Mouse (Mus musculus): ENCODE measurements at regions not wholly inside any gene's neighbourhood (a gene's known extent, or its start where the extent isn't known, plus 50 kb on each side); places are given as distances from the start of the nearest gene placed in this dataset.

DNA sequence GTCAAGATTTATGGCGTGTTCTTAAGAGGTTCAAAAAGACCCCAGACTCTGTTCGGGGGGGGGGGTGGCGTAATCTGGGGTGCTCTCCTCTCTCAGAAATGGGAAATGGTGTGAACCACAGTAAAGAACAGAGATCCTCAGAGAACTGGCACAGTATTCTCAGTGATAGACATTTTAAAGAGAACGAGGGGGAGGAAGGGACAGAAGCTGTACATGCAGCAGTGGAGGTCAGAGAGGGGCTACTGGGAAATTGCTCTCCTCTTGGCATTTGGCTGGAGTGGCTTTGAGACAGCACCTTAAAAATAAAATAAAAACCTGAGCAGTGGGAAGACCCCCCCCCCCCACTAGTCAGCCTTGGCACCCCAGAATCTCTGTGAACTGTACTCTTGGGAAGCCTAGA is 210.6 kb upstream of the Bmp2 start:
- Histone ChIP-seq H3K27me3 (replicated peaks; ENCODE audit: control insufficient read depth, insufficient read depth, low read length) (no peaks in the 10 kb centered on the region), H3K36me3 (ENCODE audit: control insufficient read depth, insufficient read depth) (no peaks in the 10 kb centered on the region), H3K4me1 (replicated peaks; ENCODE audit: control insufficient read depth, insufficient read depth, low read length) (no peaks in the 10 kb centered on the region), H3K4me3 (ENCODE audit: low read depth, low read length) (no peak overlapping the region), H3K4me2 (replicated peaks; ENCODE audit: low read depth) (no peak overlapping the region), H3K9me3 (ENCODE audit: control insufficient read depth) (no peaks in the 10 kb centered on the region), H3K9ac (ENCODE audit: low read depth, low read length) (no peak overlapping the region), H3K27ac (ENCODE audit: low read depth, low read length) (no peak overlapping the region)
- ATAC-seq, result no peak
- no peak for TF ChIP-seq CTCF (IDR thresholded peaks at IDR 0.05; ENCODE audit: low read depth)
- WGBS, result 69% methylated on average over 4 of the region's 4 CpGs

DNA sequence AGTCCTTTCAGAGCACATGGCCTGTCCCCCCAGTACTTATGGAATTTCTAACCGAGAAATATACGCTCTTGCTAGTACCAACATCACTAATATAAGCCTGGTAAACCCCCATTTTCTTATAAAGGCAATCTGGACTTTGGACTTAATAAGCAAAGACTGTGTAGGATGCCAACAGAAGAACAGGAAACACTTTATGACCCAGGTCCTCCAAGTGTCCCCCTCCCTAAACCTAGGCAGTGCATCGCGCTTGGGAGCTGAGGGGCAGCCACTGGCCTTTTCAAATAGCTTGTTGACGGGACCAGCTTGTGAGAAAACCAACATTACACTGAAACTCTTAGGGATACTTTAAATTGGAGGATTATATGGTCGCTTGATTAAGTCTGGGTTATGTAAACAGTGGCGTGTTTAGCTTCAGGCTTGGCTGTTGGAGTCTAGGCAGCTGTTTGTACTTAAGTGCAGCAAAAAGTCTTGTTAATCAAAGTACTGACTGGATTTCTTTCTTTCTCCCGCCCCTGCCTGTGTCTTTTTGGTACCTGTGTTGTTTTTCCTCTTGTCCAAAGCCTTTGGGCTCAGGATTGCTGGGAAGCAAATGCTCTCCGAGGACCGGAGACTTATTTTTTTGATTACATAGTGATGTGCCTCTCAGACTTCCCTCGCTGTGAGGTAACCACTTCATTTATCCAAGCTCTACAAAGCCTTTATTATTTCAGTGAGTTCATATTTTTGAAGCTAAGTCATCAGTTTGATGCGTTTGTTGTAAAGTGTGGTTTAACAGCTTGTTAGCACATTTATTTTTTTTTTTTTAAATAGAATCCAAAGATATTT is 205.8 kb upstream of the Bmp2 start:
- Histone ChIP-seq H3K9me3 (ENCODE audit: control insufficient read depth) (no peaks in the 10 kb centered on the region), H3K27me3 (replicated peaks; ENCODE audit: control insufficient read depth, insufficient read depth, low read length) (no peaks in the 10 kb centered on the region), H3K27ac (ENCODE audit: low read depth, low read length) (no peak overlapping the region), H3K4me1 (replicated peaks; ENCODE audit: control insufficient read depth, insufficient read depth, low read length) (no peaks in the 10 kb centered on the region), H3K4me2 (replicated peaks; ENCODE audit: low read depth) (no peak overlapping the region), H3K9ac (ENCODE audit: low read depth, low read length) (no peak overlapping the region), H3K4me3 (ENCODE audit: low read depth, low read length) (no peak overlapping the region), H3K36me3 (ENCODE audit: control insufficient read depth, insufficient read depth) (no peaks in the 10 kb centered on the region)
- ATAC-seq, result no peak
- WGBS, result 32% methylated on average over 12 of the region's 12 CpGs
- TF ChIP-seq CTCF (IDR thresholded peaks at IDR 0.05; ENCODE audit: low read depth), result no peak

DNA sequence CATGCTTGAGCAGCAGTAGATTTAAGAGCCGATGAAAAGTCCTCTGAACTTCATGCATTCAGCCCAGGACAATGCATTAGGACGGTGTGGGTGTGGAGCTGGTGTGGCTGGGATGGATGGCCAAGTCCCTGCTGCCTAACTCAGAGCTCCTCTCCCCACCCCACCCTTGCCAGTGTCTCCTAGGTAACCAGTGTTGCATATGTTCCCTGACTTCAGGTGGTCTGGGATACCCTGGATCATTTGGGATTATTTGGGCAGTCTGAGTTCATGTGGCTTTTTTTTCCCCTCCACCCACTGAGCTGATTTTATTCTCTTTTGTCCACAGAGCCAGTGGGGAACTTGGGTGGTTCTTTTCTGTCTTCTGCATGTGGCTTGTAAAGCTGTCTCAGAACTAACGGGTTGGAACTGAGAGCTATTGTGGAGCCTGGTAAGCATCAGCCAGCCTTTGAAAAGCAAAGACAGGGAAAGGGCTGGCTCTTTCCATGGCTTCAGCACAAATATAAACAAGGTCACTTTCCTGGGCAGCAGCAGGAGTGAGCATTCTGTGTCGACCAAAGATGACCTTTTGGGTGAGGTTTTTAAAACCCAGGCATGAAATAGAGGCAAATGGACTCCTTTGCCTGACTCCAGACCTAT is 205.1 kb upstream of the Bmp2 start:
- H3K27ac ChIP-seq (ENCODE audit: low read depth, low read length), result no peak overlapping the region
- H3K9ac ChIP-seq (ENCODE audit: low read depth, low read length), result no peak overlapping the region
- H3K4me3 ChIP-seq (ENCODE audit: low read depth, low read length), result no peak overlapping the region
- H3K9me3 ChIP-seq (ENCODE audit: control insufficient read depth), result no peaks in the 10 kb centered on the region
- ATAC-seq, result no peak
- H3K36me3 ChIP-seq (ENCODE audit: control insufficient read depth, insufficient read depth), result no peaks in the 10 kb centered on the region
- H3K4me1 ChIP-seq (replicated peaks; ENCODE audit: control insufficient read depth, insufficient read depth, low read length), result no peaks in the 10 kb centered on the region
- no peak for TF ChIP-seq CTCF (IDR thresholded peaks at IDR 0.05; ENCODE audit: low read depth)
- no peak overlapping the region for H3K4me2 ChIP-seq (replicated peaks; ENCODE audit: low read depth)
- H3K27me3 ChIP-seq (replicated peaks; ENCODE audit: control insufficient read depth, insufficient read depth, low read length), result no peaks in the 10 kb centered on the region
- WGBS, result 34% methylated on average over 4 of the region's 4 CpGs

DNA sequence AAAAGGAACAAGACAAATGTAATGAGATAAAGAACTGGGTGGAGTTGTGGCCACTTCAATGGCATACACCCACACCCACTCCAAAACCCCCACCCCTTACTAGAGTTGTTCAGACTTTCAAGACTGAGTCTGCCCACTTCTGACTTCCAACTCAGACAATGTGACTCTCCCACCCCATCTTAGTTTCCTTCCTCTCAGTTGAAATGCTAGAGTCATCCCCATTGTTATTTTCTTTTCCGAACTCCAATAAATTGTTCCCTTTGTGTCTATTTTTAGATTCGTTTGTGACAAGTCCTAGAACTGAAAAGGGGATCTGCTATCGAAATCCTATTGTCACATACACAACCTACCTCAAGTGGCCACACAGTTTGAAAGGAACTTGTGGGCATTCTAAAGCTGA is 200.7 kb upstream of the Bmp2 start:
- Histone ChIP-seq H3K4me3 (ENCODE audit: low read depth, low read length) (no peak overlapping the region), H3K36me3 (ENCODE audit: control insufficient read depth, insufficient read depth) (no peaks in the 10 kb centered on the region), H3K9ac (ENCODE audit: low read depth, low read length) (no peak overlapping the region), H3K4me1 (replicated peaks; ENCODE audit: control insufficient read depth, insufficient read depth, low read length) (no peaks in the 10 kb centered on the region), H3K4me2 (replicated peaks; ENCODE audit: low read depth) (no peak overlapping the region), H3K27me3 (replicated peaks; ENCODE audit: control insufficient read depth, insufficient read depth, low read length) (no peaks in the 10 kb centered on the region), H3K27ac (ENCODE audit: low read depth, low read length) (no peak overlapping the region), H3K9me3 (ENCODE audit: control insufficient read depth) (no peaks in the 10 kb centered on the region)
- WGBS, result 80% methylated on average over 3 of the region's 3 CpGs
- no peak for TF ChIP-seq CTCF (IDR thresholded peaks at IDR 0.05; ENCODE audit: low read depth)
- ATAC-seq, result no peak

GRCm38 (mm10) chr2:133352800-133353199 is 199.2 kb upstream of the Bmp2 start:
- Histone ChIP-seq H3K4me2 (replicated peaks; ENCODE audit: low read depth) (no peak overlapping the region), H3K4me1 (replicated peaks; ENCODE audit: control insufficient read depth, insufficient read depth, low read length) (no peaks in the 10 kb centered on the region), H3K9me3 (ENCODE audit: control insufficient read depth) (no peaks in the 10 kb centered on the region), H3K27ac (ENCODE audit: low read depth, low read length) (no peak overlapping the region), H3K4me3 (ENCODE audit: low read depth, low read length) (no peak overlapping the region), H3K9ac (ENCODE audit: low read depth, low read length) (no peak overlapping the region), H3K36me3 (ENCODE audit: control insufficient read depth, insufficient read depth) (no peaks in the 10 kb centered on the region), H3K27me3 (replicated peaks; ENCODE audit: control insufficient read depth, insufficient read depth, low read length) (no peaks in the 10 kb centered on the region)
- ATAC-seq, result no peak
- 59% methylated on average over 3 of the region's 3 CpGs for WGBS
- no peak for TF ChIP-seq CTCF (IDR thresholded peaks at IDR 0.05; ENCODE audit: low read depth)

GRCm38 (mm10) chr2:133362693-133363443 is 189.1 kb upstream of the Bmp2 start:
- no peak for TF ChIP-seq CTCF (IDR thresholded peaks at IDR 0.05; ENCODE audit: low read depth)
- no peaks in the 10 kb centered on the region for H3K9me3 ChIP-seq (ENCODE audit: control insufficient read depth)
- no peaks in the 10 kb centered on the region for H3K4me1 ChIP-seq (replicated peaks; ENCODE audit: control insufficient read depth, insufficient read depth, low read length)
- H3K4me3 ChIP-seq (ENCODE audit: low read depth, low read length), result no peak overlapping the region
- no peak overlapping the region for H3K27ac ChIP-seq (ENCODE audit: low read depth, low read length)
- no peak for ATAC-seq
- H3K27me3 ChIP-seq (replicated peaks; ENCODE audit: control insufficient read depth, insufficient read depth, low read length), result no peaks in the 10 kb centered on the region
- 54% methylated on average over 4 of the region's 4 CpGs for WGBS
- no peak overlapping the region for H3K9ac ChIP-seq (ENCODE audit: low read depth, low read length)
- H3K4me2 ChIP-seq (replicated peaks; ENCODE audit: low read depth), result no peak overlapping the region
- H3K36me3 ChIP-seq (ENCODE audit: control insufficient read depth, insufficient read depth), result no peaks in the 10 kb centered on the region

Measured in intestine, postnatal 0 days (tissue).